Mouse (Mus musculus) cerebellum, adult (tissue): ENCODE results near the gene Gdpd2.

Experiments
- ATAC-seq: cut with Nextera tagmentation; 2 replicates; pipeline ENCODE4 v1.9.2; 2017; ENCODE audit warnings: mild to moderate bottlenecking, moderate library complexity, mixed read lengths; ENCODE audit not compliant: insufficient number of reproducible peaks, low FRiP score, low TSS enrichment

Gene Gdpd2

GRCm38 (mm10) chrX:100776985-100777654, 47.4 kb downstream of the Gdpd2 start:
- peak; percentile 90 for ATAC-seq

- ATAC-seq: no peak
Measured at GRCm38 (mm10) chrX:100777655-100778234, 48.1 kb downstream of the Gdpd2 start.

GRCm38 (mm10) chrX:100778397-100778796, 48.7 kb downstream of the Gdpd2 start:
- no peak for ATAC-seq
